Mouse (Mus musculus) heart, postnatal 0 days (tissue): ENCODE measurements around the gene Vps37d. TPM values are rescaled to one million over a fixed set of nuclear protein-coding genes. Genes with fewer than 3 reads are reported as not detected.
A peak's percentile ranks its signal among the peaks of the same experiment; 100 is the strongest.

Experiments
- ATAC-seq: fragments of 200-750 bp; cut with Nextera tagmentation; 2 replicates; pipeline ENCODE4 v1.8.0; 2017; ENCODE audit warnings: low read depth, moderate number of reproducible peaks, moderate library complexity; ENCODE audit not compliant: insufficient read depth
- DNase-seq: peaks from one replicate; pipeline ENCODE4 v3.0.0-alpha.2; 2016; ENCODE audit warnings: low spot score
- H3K27ac ChIP-seq: fragments of 300-500 bp; sonication (generic); 2 replicates; pipeline ENCODE4 v1.5.1; 2014; ENCODE audit warnings: low read depth, mild to moderate bottlenecking
- H3K27me3 ChIP-seq: fragments of 300-500 bp; sonication (generic); 2 replicates; pipeline ENCODE4 v1.6.1; 2014; ENCODE audit warnings: low read length, mixed read lengths; ENCODE audit not compliant: control insufficient read depth, insufficient read depth
- H3K36me3 ChIP-seq: fragments of 300-500 bp; sonication (generic); replicated peaks from 2 replicates; pipeline ENCODE4 v1.6.1; 2014; ENCODE audit warnings: low read length, mixed read lengths; ENCODE audit not compliant: control insufficient read depth, insufficient read depth
- H3K4me1 ChIP-seq: fragments of 300-500 bp; sonication (generic); 2 replicates; pipeline ENCODE4 v1.6.1; 2014; ENCODE audit warnings: antibody characterized with exemption; ENCODE audit not compliant: control insufficient read depth, insufficient read depth
- H3K4me2 ChIP-seq: fragments of 300-500 bp; sonication (generic); 2 replicates; pipeline ENCODE4 v1.6.1; 2014; ENCODE audit warnings: low read depth, mild to moderate bottlenecking, low read length, moderate library complexity
- H3K4me3 ChIP-seq: fragments of 300-500 bp; sonication (generic); 2 replicates; pipeline ENCODE4 v1.5.1; 2014; ENCODE audit warnings: low read depth, low read length
- H3K9ac ChIP-seq: fragments of 300-500 bp; sonication (generic); replicated peaks from 2 replicates; pipeline ENCODE4 v1.6.1; 2014; ENCODE audit warnings: low read depth, low read length, mixed read lengths
- H3K9me3 ChIP-seq: fragments of 300-500 bp; sonication (generic); replicated peaks from 2 replicates; pipeline ENCODE4 v1.6.1; 2016; ENCODE audit warnings: low read length; ENCODE audit not compliant: control insufficient read depth
- CTCF ChIP-seq: IDR thresholded peaks from 2 replicates; pipeline ENCODE4 v1.5.1; 2016; ENCODE audit warnings: antibody characterized with exemption, control low read depth, low read depth
- EP300 ChIP-seq: IDR thresholded peaks from 2 replicates; pipeline ENCODE4 v1.6.1; 2016; ENCODE audit warnings: antibody characterized with exemption, low read depth
- WGBS: fragments of 180-500 bp; shearing (Covaris S2); extraction: QIAGEN DNeasy Blood & Tissue Kit; methylation state at CpG from one replicate; pipeline ENCODE4 v1.1.7; 2014; 5-methylcytosine and 5-hydroxymethylcytosine counted together
- polyA plus RNA-seq: library from polyadenylated mRNA; unstranded; fragments of >200 nt; fragmentation: Nextera tagmentation; extraction: Ambion mirVana; gene quantifications from 2 replicates; pipeline ENCODE4 v1.2.1, GENCODE M21; 2015
- total RNA-seq: library from RNA; depleted of rRNA; stranded (reverse); fragments of >200 nt; gene quantifications from 2 replicates; pipeline ENCODE4 v1.2.3, GENCODE M21; 2014; ENCODE audit warnings: low replicate concordance

Vps37d gene
- total and polyA plus RNA-seq, 2 experiments from 2014 or later, result 1.0 to 5.6 TPM

DNA sequence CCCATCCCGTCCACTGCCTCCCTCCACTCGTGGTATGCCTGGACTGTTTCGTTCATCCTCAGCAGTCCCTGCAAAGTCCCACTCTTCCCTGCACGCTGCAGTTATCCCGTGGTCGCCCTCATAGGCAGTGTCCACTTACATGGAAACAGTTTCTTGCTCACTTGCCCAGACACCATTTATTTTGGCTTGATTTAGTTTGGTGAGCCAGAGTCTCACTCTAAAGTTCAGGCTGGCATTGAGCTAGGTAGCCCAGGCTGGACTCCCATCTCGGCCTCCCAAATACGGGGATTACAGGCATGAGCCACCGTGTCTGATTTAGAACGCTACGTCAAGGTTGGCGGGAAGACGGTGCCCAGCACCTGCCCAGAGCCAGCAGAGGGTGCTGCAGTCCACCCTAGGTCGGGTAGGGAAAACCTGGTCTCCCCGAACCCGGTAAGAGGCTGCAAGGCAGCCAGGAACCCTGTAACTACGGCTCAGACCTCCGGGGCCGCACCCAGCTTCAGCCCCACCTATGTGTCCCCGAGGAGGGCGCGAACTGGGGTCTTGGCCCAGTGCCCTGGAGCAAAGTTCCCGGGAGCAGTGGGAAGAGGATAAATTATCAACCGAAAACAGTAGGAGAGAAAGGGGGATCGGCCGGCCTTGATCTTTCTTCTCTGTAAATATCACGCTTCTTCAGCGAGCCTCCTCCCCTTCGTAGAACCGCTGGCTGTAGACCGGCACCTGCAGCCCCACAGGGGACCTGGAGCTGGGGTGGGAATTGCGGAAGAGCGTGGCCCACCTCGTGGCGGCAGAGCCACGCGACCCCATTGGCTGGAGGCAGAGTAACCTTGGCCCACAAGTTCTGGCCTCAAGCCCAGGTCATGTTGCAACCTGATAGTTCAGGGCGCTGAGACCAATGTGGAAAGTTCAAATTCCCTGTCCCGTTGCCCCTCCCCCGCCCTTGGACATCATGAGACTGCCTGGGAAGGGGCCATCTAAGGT is 29.7 kb upstream of the Vps37d start:
- TF ChIP-seq EP300 (peak; percentile 34; the same call in 1 of the 2 replicates), CTCF (peak; percentile 57)
- H3K9me3 ChIP-seq, result no peaks in the 10 kb centered on the region
- WGBS, result 10% methylated on average over 40 of the region's 40 CpGs
- H3K4me3 ChIP-seq, result peak overlapping the region; percentile 58
- H3K27ac ChIP-seq, result peak overlapping the region; percentile 28
- 0 out of 2 replicates have a peak overlapping the region, but pooled peaks have one; percentile 38 for H3K9ac ChIP-seq
- H3K4me1 ChIP-seq, result peaks cover 5% of the 10 kb centered on the region; the same call in 1 of the 2 replicates
- peak; percentile 70 for ATAC-seq
- peak; percentile 59 for DNase-seq
- H3K4me2 ChIP-seq, result peak overlapping the region; percentile 83
- peaks cover 39% of the 10 kb centered on the region for H3K27me3 ChIP-seq
- H3K36me3 ChIP-seq, result no peaks in the 10 kb centered on the region

DNA sequence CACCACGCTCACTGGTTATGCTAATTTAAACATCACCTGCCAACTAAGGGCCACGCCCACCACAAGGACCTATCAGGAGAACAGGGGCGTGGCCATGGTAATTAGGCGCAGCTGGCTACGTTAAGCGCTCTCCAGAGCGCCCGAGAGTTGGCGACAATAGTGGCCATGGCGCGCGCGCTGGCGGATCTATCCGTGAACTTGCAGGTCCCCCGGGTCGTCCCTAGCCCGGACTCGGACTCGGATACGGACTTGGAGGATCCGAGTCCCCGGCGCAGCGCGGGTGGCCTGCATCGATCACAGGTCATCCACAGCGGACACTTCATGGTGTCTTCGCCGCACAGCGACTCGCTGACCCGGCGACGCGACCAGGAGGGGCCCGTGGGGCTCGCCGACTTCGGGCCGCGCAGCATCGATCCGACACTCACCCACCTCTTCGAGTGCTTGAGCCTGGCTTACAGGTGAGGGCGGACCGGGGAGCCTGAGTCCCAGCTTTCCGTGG is 28.7 kb upstream of the Vps37d start:
- 1% methylated on average over 48 of the region's 48 CpGs for WGBS

DNA sequence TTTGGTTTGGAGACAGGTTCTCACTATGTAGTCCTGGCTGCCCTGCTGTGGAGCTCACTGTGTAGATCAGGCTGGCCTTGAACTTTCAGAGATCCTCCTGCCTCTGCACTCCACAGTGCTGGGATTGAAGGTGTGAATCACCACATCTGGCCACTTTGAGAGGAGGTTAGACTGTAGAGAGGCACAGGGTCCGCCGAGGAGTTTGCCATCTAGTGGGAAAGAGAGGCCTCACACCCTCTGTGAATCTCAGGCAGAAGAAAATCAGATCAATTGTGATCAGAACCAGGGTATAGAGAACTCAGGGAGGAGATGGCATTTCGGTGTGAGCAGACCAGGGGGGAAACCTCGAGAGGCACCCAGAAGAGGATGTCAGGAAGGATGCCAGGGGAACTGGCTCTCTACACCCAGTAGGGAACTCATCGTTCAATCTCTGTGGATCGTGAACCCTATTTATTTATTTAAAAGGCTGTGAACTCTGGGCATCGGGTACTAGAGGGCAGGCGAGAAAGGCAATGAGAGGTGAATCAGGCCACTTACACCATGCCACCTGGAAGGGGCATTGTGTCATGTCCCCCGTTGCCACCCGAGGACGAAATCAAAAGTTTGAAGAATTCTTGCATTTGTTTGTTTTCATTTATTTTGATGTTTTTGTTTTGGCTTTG is 26.1 kb upstream of the Vps37d start:
- WGBS, result 57% methylated on average over 11 of the region's 11 CpGs
- peaks cover 5% of the 10 kb centered on the region; the same call in 1 of the 2 replicates for H3K4me1 ChIP-seq
- no peaks in the 10 kb centered on the region for H3K36me3 ChIP-seq
- DNase-seq (no peak), ATAC-seq (no peak)
- H3K27ac ChIP-seq, result no peak overlapping the region
- TF ChIP-seq EP300 (no peak), CTCF (peak; percentile 55)
- H3K9me3 ChIP-seq, result no peaks in the 10 kb centered on the region
- no peak overlapping the region for H3K4me3 ChIP-seq
- no peak overlapping the region for H3K9ac ChIP-seq
- peaks cover 42% of the 10 kb centered on the region for H3K27me3 ChIP-seq
- no peak overlapping the region for H3K4me2 ChIP-seq

More for the DNA sequence above, 28.7 kb upstream of the Vps37d start:
- DNase-seq (peak; percentile 93), ATAC-seq (peak; percentile 86)
- no peak for TF ChIP-seq CTCF
- no peak for TF ChIP-seq EP300
- Histone ChIP-seq H3K4me3 (peak overlapping the region; percentile 58), H3K4me1 (peaks cover 5% of the 10 kb centered on the region; the same call in 1 of the 2 replicates), H3K9ac (peak overlapping the region; percentile 38), H3K36me3 (no peaks in the 10 kb centered on the region), H3K27ac (peak overlapping the region; percentile 11; the same call in 1 of the 2 replicates), H3K4me2 (peak overlapping the region; percentile 83), H3K9me3 (no peaks in the 10 kb centered on the region), H3K27me3 (peaks cover 39% of the 10 kb centered on the region)

DNA sequence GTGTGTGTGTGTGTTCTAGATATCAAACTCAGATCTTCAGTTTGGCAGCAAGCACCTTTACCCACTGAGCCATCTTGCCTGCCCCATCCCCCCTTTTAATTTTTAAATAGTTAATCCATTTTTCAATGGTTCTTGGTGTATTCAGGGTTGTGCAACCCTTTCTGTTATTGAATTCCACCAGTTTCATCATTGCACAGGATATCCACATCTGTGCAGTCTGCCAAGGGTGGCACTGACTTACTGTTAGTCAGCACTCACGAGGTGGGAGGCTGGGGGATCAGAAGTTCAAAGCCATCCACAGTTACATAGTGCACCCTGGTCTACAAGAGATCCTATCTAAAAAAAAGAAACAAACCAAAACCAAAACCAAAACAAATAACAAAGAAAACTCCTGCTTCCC is 22.9 kb upstream of the Vps37d start:
- peaks cover 24% of the 10 kb centered on the region for H3K27me3 ChIP-seq
- DNase-seq (no peak), ATAC-seq (no peak)
- no peak overlapping the region for H3K9ac ChIP-seq
- no peaks in the 10 kb centered on the region for H3K36me3 ChIP-seq
- no peak for TF ChIP-seq CTCF
- H3K4me3 ChIP-seq, result no peak overlapping the region
- H3K9me3 ChIP-seq, result no peaks in the 10 kb centered on the region
- H3K27ac ChIP-seq, result no peak overlapping the region
- H3K4me2 ChIP-seq, result no peak overlapping the region
- H3K4me1 ChIP-seq, result no peaks in the 10 kb centered on the region
- WGBS, result 64% methylated on average over 1 of the region's 1 CpGs

DNA sequence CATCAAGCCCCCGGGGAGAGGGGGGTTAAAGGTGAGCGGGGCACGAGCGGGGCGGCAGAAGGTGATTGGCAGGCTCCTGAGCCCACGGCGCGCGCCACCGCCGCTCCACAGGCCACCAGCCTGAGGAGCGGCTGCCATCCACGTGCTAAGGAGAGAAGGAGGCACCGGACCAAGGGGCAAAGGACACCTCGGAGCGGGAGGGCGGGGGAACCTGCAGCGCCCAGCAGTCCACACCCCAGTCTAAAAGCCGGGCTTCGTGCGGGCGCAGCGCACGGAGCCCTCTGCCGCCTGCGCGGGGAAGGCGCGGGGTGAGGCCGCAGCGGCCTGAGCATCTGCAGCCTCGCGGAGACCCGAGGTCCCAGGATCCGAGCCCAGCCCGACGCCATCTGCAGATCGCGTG is 11.6 kb upstream of the Vps37d start, which contains the start of gene Mlxipl:
Mlxipl (plus strand) TSS at position 238 of the 400 bp plus-strand sequence.
- 0 out of 2 replicates have a peak within 1 kb of the TSS, but pooled peaks have one; percentile 9 for H3K4me3 ChIP-seq
- no peak within 1 kb of the TSS for H3K4me2 ChIP-seq
- H3K27ac ChIP-seq, result no peak within 1 kb of the TSS
- TF ChIP-seq EP300 (no peak), CTCF (no peak)
- DNase-seq (no peak), ATAC-seq (no peak)
- WGBS, result 4% methylated on average over 31 of the region's 39 CpGs
- H3K9me3 ChIP-seq, result no peaks in the 10 kb centered on the region
- H3K4me1 ChIP-seq, result no peaks in the 10 kb centered on the region
- peaks cover 52% of the 10 kb centered on the region for H3K27me3 ChIP-seq
- H3K36me3 ChIP-seq, result no peaks in the 10 kb centered on the region
- H3K9ac ChIP-seq, result no peak within 1 kb of the TSS
